Mouse (Mus musculus): ENCODE results near the gene Vrtn.

DNA sequence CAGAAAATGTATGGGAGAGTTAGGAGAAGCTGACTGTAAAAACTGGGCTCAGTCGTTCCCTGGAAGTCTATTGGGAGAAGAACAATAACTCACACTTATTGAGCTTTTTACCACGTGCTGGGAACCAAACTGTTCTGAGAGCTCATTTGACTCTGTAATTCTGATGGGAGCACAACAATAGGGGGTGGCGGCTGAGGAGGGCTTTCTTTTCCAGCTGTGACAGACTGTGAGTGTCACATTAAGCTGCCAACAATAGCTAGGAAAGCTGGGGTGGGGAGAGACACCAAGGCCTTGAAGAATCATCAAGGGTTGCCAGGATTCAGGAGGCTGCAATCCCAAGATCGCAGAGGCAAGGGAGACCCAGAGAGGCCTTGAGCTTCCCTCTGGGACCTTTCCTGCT lies 45.4 kb downstream of the Vrtn start:
- TF ChIP-seq POLR2A (IDR thresholded peaks at IDR 0.05; ENCODE audit: extremely low read depth, insufficient read depth, low read length) (no peak), CTCF (IDR thresholded peaks at IDR 0.05; ENCODE audit: extremely low read depth, insufficient read depth, low read length) (no peak)
